ENCODE assay signal across 17 mouse cellular contexts in genomic region chr14:102718558-102718957, GRCm38 (mm10).
DNase-seq lines count a peak whose midpoint lies in the region; ATAC-seq and TF ChIP-seq lines count a peak whose summit lies in the region.
"Had no signal": no experiment of that assay in that cellular context is flagged by ENCODE, and none has a peak within 500 bp of the region (broad histone marks: within the 10 kb centered on the region; RNA-seq: fewer than 3 reads in every experiment).

No protein-coding gene starts in this region.

- no peaks in the 10 kb centered on the region for H3K4me1 ChIP-seq in kidney, postnatal 0 days (replicated peaks; ENCODE audit: insufficient read depth, low read length)
- H3K4me1 ChIP-seq in kidney, embryonic 14.5 days (ENCODE audit: control insufficient read depth, insufficient read depth, low read length), result peaks cover 3% of the 10 kb centered on the region; the same call in 1 of the 2 replicates
- peaks cover 2 to 22% of the 10 kb centered on the region in 2 experiments; a peak in 3 of 4 replicates for H3K4me1 ChIP-seq in CH12.LX (ENCODE audit: control insufficient read depth in 1 of 2, insufficient read depth in 2 of 2)
- peaks cover 8% of the 10 kb centered on the region; the same call in 1 of the 2 replicates for H3K4me1 ChIP-seq in limb, embryonic 14.5 days (ENCODE audit: control insufficient read depth, insufficient read depth, low read length)
- H3K4me1 ChIP-seq in forebrain, embryonic 12.5 days, result no peaks in the 10 kb centered on the region
- H3K4me1 ChIP-seq: embryonic facial prominence, embryonic 13.5 days; forebrain, embryonic 13.5 days; hindbrain, embryonic 12.5 days; liver, embryonic 13.5 days; midbrain, embryonic 12.5 days had no signal

- no peak overlapping the region for H3K4me3 ChIP-seq in kidney, postnatal 0 days (replicated peaks; ENCODE audit: low read depth, low read length)
- no peak overlapping the region for H3K4me3 ChIP-seq in kidney, embryonic 14.5 days (ENCODE audit: low read length)
- H3K4me3 ChIP-seq in CH12.LX (replicated peaks in 1 of 3; ENCODE audit: low read depth in 2 of 3, low read length in 2 of 3, poor library complexity in 1 of 3), result no peak overlapping the region
- H3K4me3 ChIP-seq in limb, embryonic 14.5 days (replicated peaks; ENCODE audit: low read length), result no peak overlapping the region
- no peak overlapping the region for H3K4me3 ChIP-seq in forebrain, embryonic 12.5 days (replicated peaks)
- H3K4me3 ChIP-seq: embryonic facial prominence, embryonic 13.5 days; forebrain, embryonic 13.5 days; heart, adult 2 months; hindbrain, embryonic 12.5 days; liver, embryonic 13.5 days; midbrain, embryonic 12.5 days had no signal

- dilution Hi-C loops in CH12.LX (cut with MboI; ENCODE audit: extremely low pct_ligation_motif_present, extremely low pct_unique_long_range_greater_than_20kb, low sequenced_read_pairs), result no loop called here

- no peaks in the 10 kb centered on the region for H3K36me3 ChIP-seq in kidney, postnatal 0 days (ENCODE audit: insufficient read depth, low read length)
- H3K36me3 ChIP-seq in kidney, embryonic 14.5 days (ENCODE audit: control insufficient read depth, insufficient read depth, low read length), result no peaks in the 10 kb centered on the region
- no peaks in the 10 kb centered on the region for H3K36me3 ChIP-seq in CH12.LX (replicated peaks in 1 of 2; ENCODE audit: control insufficient read depth in 1 of 2, insufficient read depth in 1 of 2, low read length in 1 of 2)
- H3K36me3 ChIP-seq in limb, embryonic 14.5 days (ENCODE audit: control insufficient read depth, insufficient read depth, low read length), result no peaks in the 10 kb centered on the region
- no peaks in the 10 kb centered on the region for H3K36me3 ChIP-seq in forebrain, embryonic 12.5 days (replicated peaks)
- H3K36me3 ChIP-seq: embryonic facial prominence, embryonic 13.5 days; hindbrain, embryonic 12.5 days; liver, embryonic 13.5 days; midbrain, embryonic 12.5 days had no signal

- no peak for TF ChIP-seq POLR2A in CH12.LX (IDR thresholded peaks at IDR 0.05; ENCODE audit: low read depth, low read length)
- TF ChIP-seq POLR2A in limb, embryonic 14.5 days (IDR thresholded peaks at IDR 0.05; ENCODE audit: borderline replicate concordance, extremely low read depth, insufficient read depth, insufficient read length), result no peak

- no peaks in the 10 kb centered on the region for H3K27me3 ChIP-seq in kidney, postnatal 0 days (ENCODE audit: insufficient read depth, low read length)
- H3K27me3 ChIP-seq in kidney, embryonic 14.5 days (ENCODE audit: control insufficient read depth, insufficient read depth, low read length), result no peaks in the 10 kb centered on the region
- no peaks in the 10 kb centered on the region for H3K27me3 ChIP-seq in CH12.LX (replicated peaks)
- no peaks in the 10 kb centered on the region for H3K27me3 ChIP-seq in limb, embryonic 14.5 days (ENCODE audit: control insufficient read depth, insufficient read depth, low read length)
- no peaks in the 10 kb centered on the region for H3K27me3 ChIP-seq in forebrain, embryonic 12.5 days
- H3K27me3 ChIP-seq: embryonic facial prominence, embryonic 13.5 days; forebrain, embryonic 13.5 days; hindbrain, embryonic 12.5 days; liver, embryonic 13.5 days; midbrain, embryonic 12.5 days had no signal

- in situ Hi-C loops in CH12.LX (cut with MboI; ENCODE audit: low pct_ligation_motif_present, low pct_unique_long_range_greater_than_20kb, low sequenced_read_pairs), result no loop called here

- no peak for ATAC-seq in kidney, postnatal 0 days (replicated peaks; ENCODE audit: low FRiP score, low read depth)
- no peak for ATAC-seq in kidney, embryonic 14.5 days (ENCODE audit: low FRiP score, low TSS enrichment)
- ATAC-seq in limb, embryonic 14.5 days (ENCODE audit: low FRiP score, low read depth), result no peak
- ATAC-seq in forebrain, embryonic 12.5 days (ENCODE audit: low FRiP score), result no peak
- ATAC-seq: forebrain, embryonic 13.5 days; intestine, embryonic 16.5 days had no signal

- no peak for TF ChIP-seq RAD21 in CH12.LX (IDR thresholded peaks at IDR 0.05; ENCODE audit: low read depth, low read length)

- no peaks in the 10 kb centered on the region for H3K79me2 ChIP-seq in CH12.LX (replicated peaks; ENCODE audit: control insufficient read depth, extremely low read depth, insufficient read depth, poor library complexity, severe bottlenecking)

- no peak for TF ChIP-seq EP300 in CH12.LX (IDR thresholded peaks at IDR 0.05; ENCODE audit: low read length)

- DNase-seq in kidney, postnatal 0 days (ENCODE audit: low spot score), result peak; percentile 10
- peak; percentile 45 for DNase-seq in 416B (ENCODE audit: low read depth)
- peak; percentile 48 for DNase-seq in CH12.LX (ENCODE audit: extremely low read depth)
- DNase-seq in limb, embryonic 14.5 days (ENCODE audit: low spot score), result peak; percentile 18
- DNase-seq in cerebellum, postnatal 14 days, result no peak
- DNase-seq: adrenal gland, postnatal 10 days; cerebellum, postnatal 25 days; liver, embryonic 13.5 days; thymus, postnatal 36 days had no signal

- no peak overlapping the region for H3K4me2 ChIP-seq in kidney, postnatal 0 days (ENCODE audit: low read length)
- H3K4me2 ChIP-seq in kidney, embryonic 14.5 days (replicated peaks; ENCODE audit: low read depth, low read length), result no peak overlapping the region
- no peak overlapping the region for H3K4me2 ChIP-seq in CH12.LX (ENCODE audit: insufficient read depth, low read depth, poor library complexity, severe bottlenecking)
- H3K4me2 ChIP-seq in limb, embryonic 14.5 days (replicated peaks; ENCODE audit: low read depth, low read length, severe bottlenecking), result no peak overlapping the region
- H3K4me2 ChIP-seq in forebrain, embryonic 12.5 days, result no peak overlapping the region
- H3K4me2 ChIP-seq: embryonic facial prominence, embryonic 13.5 days; forebrain, embryonic 13.5 days; hindbrain, embryonic 12.5 days; liver, embryonic 13.5 days; midbrain, embryonic 12.5 days had no signal

- H3K9ac ChIP-seq in kidney, postnatal 0 days (ENCODE audit: low read depth, low read length), result no peak overlapping the region
- no peak overlapping the region for H3K9ac ChIP-seq in kidney, embryonic 14.5 days (ENCODE audit: low read depth, low read length)
- H3K9ac ChIP-seq in CH12.LX (ENCODE audit: insufficient read depth, low read depth), result no peak overlapping the region
- H3K9ac ChIP-seq in limb, embryonic 14.5 days (ENCODE audit: low read depth, low read length, severe bottlenecking), result no peak overlapping the region
- no peak overlapping the region for H3K9ac ChIP-seq in forebrain, embryonic 12.5 days
- H3K9ac ChIP-seq: embryonic facial prominence, embryonic 13.5 days; forebrain, embryonic 13.5 days; hindbrain, embryonic 12.5 days; liver, embryonic 13.5 days; midbrain, embryonic 12.5 days had no signal

- no peak overlapping the region for H3K27ac ChIP-seq in kidney, postnatal 0 days
- no peak overlapping the region for H3K27ac ChIP-seq in kidney, embryonic 14.5 days (ENCODE audit: low read depth, low read length)
- H3K27ac ChIP-seq in CH12.LX (ENCODE audit: insufficient read depth, low read depth), result no peak overlapping the region
- no peak overlapping the region for H3K27ac ChIP-seq in limb, embryonic 14.5 days (replicated peaks; ENCODE audit: low read depth, low read length)
- no peak overlapping the region for H3K27ac ChIP-seq in forebrain, embryonic 12.5 days
- H3K27ac ChIP-seq: embryonic facial prominence, embryonic 13.5 days; forebrain, embryonic 13.5 days; heart, adult 2 months; hindbrain, embryonic 12.5 days; liver, embryonic 13.5 days; midbrain, embryonic 12.5 days had no signal

- no peaks in the 10 kb centered on the region for H3K9me3 ChIP-seq in kidney, postnatal 0 days (replicated peaks; ENCODE audit: low read length)
- H3K9me3 ChIP-seq in kidney, embryonic 14.5 days (ENCODE audit: control insufficient read depth, low read length), result no peaks in the 10 kb centered on the region
- no peaks in the 10 kb centered on the region for H3K9me3 ChIP-seq in CH12.LX (replicated peaks; ENCODE audit: low read length)
- no peaks in the 10 kb centered on the region for H3K9me3 ChIP-seq in limb, embryonic 14.5 days (ENCODE audit: control insufficient read depth, low read length)
- H3K9me3 ChIP-seq in forebrain, embryonic 12.5 days, result no peaks in the 10 kb centered on the region
- H3K9me3 ChIP-seq: embryonic facial prominence, embryonic 13.5 days; forebrain, embryonic 13.5 days; hindbrain, embryonic 12.5 days; liver, embryonic 13.5 days; midbrain, embryonic 12.5 days had no signal

- WGBS in kidney, postnatal 0 days, result 56% methylated on average over 2 of the region's 2 CpGs
- 56% methylated on average over 2 of the region's 2 CpGs for WGBS in kidney, embryonic 14.5 days
- 46% methylated on average over 2 of the region's 2 CpGs for WGBS in limb, embryonic 14.5 days
- WGBS in forebrain, embryonic 12.5 days, result 85% methylated on average over 2 of the region's 2 CpGs

- no peak for TF ChIP-seq CTCF in kidney, postnatal 0 days (IDR thresholded peaks at IDR 0.05; ENCODE audit: low read depth)
- TF ChIP-seq CTCF in CH12.LX (conservative IDR thresholded peaks at IDR 0.05 in 1 of 2, IDR thresholded peaks at IDR 0.05 in 1 of 2; ENCODE audit: low read depth in 2 of 2, low read length in 2 of 2), result no peak

TF ChIP-seq in CH12.LX, 34 proteins besides CTCF, POLR2A, EP300 and RAD21:
- TF ChIP-seq POLR2AphosphoS2 (IDR thresholded peaks at IDR 0.05; ENCODE audit: low read depth, low read length), result no peak

Comparison
In these comparisons a context has a peak if more than half of its experiments do, and no peak if none do; other contexts are left out.
1. DNase-seq: peak in kidney, postnatal 0 days (single experiment), 416B (single experiment), CH12.LX (single experiment) and limb, embryonic 14.5 days (single experiment); none in cerebellum, postnatal 14 days (0 of 2).